Mouse (Mus musculus): Measurements from ENCODE around the gene Rps27a. TPM values are rescaled to one million over a fixed set of nuclear protein-coding genes. Genes with fewer than 3 reads are reported as not detected.

Gene Rps27a
- total and polyA plus RNA-seq, 2 experiments = 58.8 to 521 TPM

- TF ChIP-seq CTCF (IDR thresholded peaks at IDR 0.05; ENCODE audit: low read depth, low read length) (no peak), POLR2A (IDR thresholded peaks at IDR 0.05; ENCODE audit: extremely low read depth, insufficient read depth, low read length) (peak; percentile 85)
Measured at GRCm38 (mm10) chr11:29525988-29526794, 21.7 kb downstream of the Rps27a start, which contains the start of gene Mtif2. TSS of gene Mtif2 (plus strand) at chr11:29526408.

GRCm38 (mm10) chr11:29514682-29515412 lies 33.1 kb downstream of the Rps27a start, which contains the start of gene Prorsd1:
TSS of gene Prorsd1 (minus strand) at chr11:29515033.
- Histone ChIP-seq H3K79me2 (ENCODE audit: control insufficient read depth, insufficient read depth, low read length) (no peaks in the 10 kb centered on the region; the same call in 1 of the 2 replicates), H3K27ac (replicated peaks; ENCODE audit: insufficient read depth, low read depth, low read length) (peak within 1 kb of the TSS; percentile 40), H3K36me3 (ENCODE audit: control insufficient read depth, insufficient read depth, low read length) (peaks cover 9% of the 10 kb centered on the region), H3K4me1 (ENCODE audit: control insufficient read depth, insufficient read depth, low read length) (peaks cover 1% of the 10 kb centered on the region; the same call in 1 of the 2 replicates), H3K9ac (ENCODE audit: low read depth, low read length) (peak within 1 kb of the TSS; percentile 79), H3K4me3 (ENCODE audit: insufficient read depth, low read depth, low read length) (peak within 1 kb of the TSS; percentile 87), H3K27me3 (ENCODE audit: control insufficient read depth, insufficient read depth, low read length) (no peaks in the 10 kb centered on the region)
- DNase-seq (ENCODE audit: extremely low read depth, low read depth, low spot score) = peak; percentile 83
- TF ChIP-seq CTCF (IDR thresholded peaks at IDR 0.05; ENCODE audit: low read depth, low read length) = no peak
- peak; percentile 85 for TF ChIP-seq POLR2A (IDR thresholded peaks at IDR 0.05; ENCODE audit: extremely low read depth, insufficient read depth, low read length)
- WGBS = 2% methylated on average over 40 of the region's 40 CpGs

More at GRCm38 (mm10) chr11:29525988-29526794, 21.7 kb downstream of the Rps27a start, which contains the start of gene Mtif2:
- peak within 1 kb of the TSS; percentile 92 for H3K4me3 ChIP-seq (ENCODE audit: insufficient read depth, low read depth, low read length)
- H3K9ac ChIP-seq (ENCODE audit: low read depth, low read length) = peak within 1 kb of the TSS; percentile 91
- no peaks in the 10 kb centered on the region; the same call in 1 of the 2 replicates for H3K79me2 ChIP-seq (ENCODE audit: control insufficient read depth, insufficient read depth, low read length)
- peak; percentile 82 for DNase-seq (ENCODE audit: extremely low read depth, low read depth, low spot score)
- no peaks in the 10 kb centered on the region for H3K27me3 ChIP-seq (ENCODE audit: control insufficient read depth, insufficient read depth, low read length)
- peaks cover 9% of the 10 kb centered on the region for H3K36me3 ChIP-seq (ENCODE audit: control insufficient read depth, insufficient read depth, low read length)
- peak within 1 kb of the TSS; percentile 80 for H3K27ac ChIP-seq (replicated peaks; ENCODE audit: insufficient read depth, low read depth, low read length)
- WGBS = 3% methylated on average over 47 of the region's 47 CpGs
- peaks cover 9% of the 10 kb centered on the region for H3K4me1 ChIP-seq (ENCODE audit: control insufficient read depth, insufficient read depth, low read length)

GRCm38 (mm10) chr11:29514325-29514681 lies 33.6 kb downstream of the Rps27a start:
- TF ChIP-seq CTCF (IDR thresholded peaks at IDR 0.05; ENCODE audit: low read depth, low read length) (no peak), POLR2A (IDR thresholded peaks at IDR 0.05; ENCODE audit: extremely low read depth, insufficient read depth, low read length) (no peak)
- DNase-seq (ENCODE audit: extremely low read depth, low read depth, low spot score) = peak; percentile 24
- H3K27ac ChIP-seq (replicated peaks; ENCODE audit: insufficient read depth, low read depth, low read length) = no peak overlapping the region
- peaks cover 9% of the 10 kb centered on the region for H3K36me3 ChIP-seq (ENCODE audit: control insufficient read depth, insufficient read depth, low read length)
- WGBS = 14% methylated on average over 10 of the region's 10 CpGs
- no peaks in the 10 kb centered on the region for H3K27me3 ChIP-seq (ENCODE audit: control insufficient read depth, insufficient read depth, low read length)
- peak overlapping the region; percentile 79 for H3K9ac ChIP-seq (ENCODE audit: low read depth, low read length)
- H3K4me1 ChIP-seq (ENCODE audit: control insufficient read depth, insufficient read depth, low read length) = peaks cover 1% of the 10 kb centered on the region; the same call in 1 of the 2 replicates
- no peaks in the 10 kb centered on the region; the same call in 1 of the 2 replicates for H3K79me2 ChIP-seq (ENCODE audit: control insufficient read depth, insufficient read depth, low read length)
- H3K4me3 ChIP-seq (ENCODE audit: insufficient read depth, low read depth, low read length) = peak overlapping the region; percentile 87

- no peak for DNase-seq (ENCODE audit: extremely low read depth, low read depth, low spot score)
- Histone ChIP-seq H3K27me3 (ENCODE audit: control insufficient read depth, insufficient read depth, low read length) (no peaks in the 10 kb centered on the region), H3K79me2 (ENCODE audit: control insufficient read depth, insufficient read depth, low read length) (no peaks in the 10 kb centered on the region; the same call in 1 of the 2 replicates), H3K4me1 (ENCODE audit: control insufficient read depth, insufficient read depth, low read length) (peaks cover 1% of the 10 kb centered on the region; the same call in 1 of the 2 replicates), H3K36me3 (ENCODE audit: control insufficient read depth, insufficient read depth, low read length) (peaks cover 9% of the 10 kb centered on the region), H3K4me3 (ENCODE audit: insufficient read depth, low read depth, low read length) (no peak overlapping the region), H3K27ac (replicated peaks; ENCODE audit: insufficient read depth, low read depth, low read length) (no peak overlapping the region), H3K9ac (ENCODE audit: low read depth, low read length) (no peak overlapping the region)
- 74% methylated on average over 4 of the region's 4 CpGs for WGBS
- TF ChIP-seq CTCF (IDR thresholded peaks at IDR 0.05; ENCODE audit: low read depth, low read length) (no peak), POLR2A (IDR thresholded peaks at IDR 0.05; ENCODE audit: extremely low read depth, insufficient read depth, low read length) (no peak)
Measured at GRCm38 (mm10) chr11:29512818-29513535, 34.9 kb downstream of the Rps27a start.

GRCm38 (mm10) chr11:29509421-29509820 lies 38.5 kb downstream of the Rps27a start:
- H3K27ac ChIP-seq (replicated peaks; ENCODE audit: insufficient read depth, low read depth, low read length) = no peak overlapping the region
- H3K4me3 ChIP-seq (ENCODE audit: insufficient read depth, low read depth, low read length) = no peak overlapping the region
- no peak for DNase-seq (ENCODE audit: extremely low read depth, low read depth, low spot score)
- no peaks in the 10 kb centered on the region; the same call in 1 of the 2 replicates for H3K79me2 ChIP-seq (ENCODE audit: control insufficient read depth, insufficient read depth, low read length)
- H3K4me1 ChIP-seq (ENCODE audit: control insufficient read depth, insufficient read depth, low read length) = peaks cover 1% of the 10 kb centered on the region; the same call in 1 of the 2 replicates
- TF ChIP-seq CTCF (IDR thresholded peaks at IDR 0.05; ENCODE audit: low read depth, low read length) (no peak), POLR2A (IDR thresholded peaks at IDR 0.05; ENCODE audit: extremely low read depth, insufficient read depth, low read length) (no peak)
- no peak overlapping the region for H3K9ac ChIP-seq (ENCODE audit: low read depth, low read length)
- 98% methylated on average over 1 of the region's 1 CpGs for WGBS
- peaks cover 9% of the 10 kb centered on the region for H3K36me3 ChIP-seq (ENCODE audit: control insufficient read depth, insufficient read depth, low read length)
- no peaks in the 10 kb centered on the region for H3K27me3 ChIP-seq (ENCODE audit: control insufficient read depth, insufficient read depth, low read length)
